Mouse (Mus musculus) macrophage (primary cell): ENCODE data around the gene Phf12. TPM values are rescaled to one million over a fixed set of nuclear protein-coding genes. Genes with fewer than 3 reads are reported as not detected.
"Not testable (repeated sequence)": the region's sequence is repeated elsewhere in the genome, so short reads cannot be mapped to it uniquely, and the experiment has no call there.

Experiments used
- H3K27ac ChIP-seq: fragments of 350-480 bp; formaldehyde crosslinking; 2 replicates; pipeline ENCODE4 v1.9.0; 2021
- H3K36me3 ChIP-seq: fragments of 350-480 bp; formaldehyde crosslinking; 2 replicates; pipeline ENCODE4 v1.9.0; 2021; ENCODE audit errors: inconsistent target
- H3K4me3 ChIP-seq: fragments of 350-480 bp; formaldehyde crosslinking; 2 replicates; pipeline ENCODE4 v1.9.0; 2021; ENCODE audit errors: inconsistent target
- H3K79me2 ChIP-seq: fragments of 350-480 bp; formaldehyde crosslinking; 2 replicates; pipeline ENCODE4 v1.9.0; 2021; ENCODE audit errors: inconsistent target
- WGBS: methylation state at CpG from one replicate; pipeline ENCODE4 v1.1.7; 2026; ENCODE audit warnings: inconsistent platforms; ENCODE audit not compliant: missing documents; 5-methylcytosine and 5-hydroxymethylcytosine counted together
- polyA plus RNA-seq: library from polyadenylated mRNA; stranded (reverse); fragments of 250-400 nt; gene quantifications from 3 replicates; pipeline ENCODE4 v1.2.4, GENCODE M21; 2018; ENCODE audit warnings: inconsistent platforms

The Phf12 gene
- polyA plus RNA-seq, 1 experiment from 2014 or later: 26.4 TPM

DNA sequence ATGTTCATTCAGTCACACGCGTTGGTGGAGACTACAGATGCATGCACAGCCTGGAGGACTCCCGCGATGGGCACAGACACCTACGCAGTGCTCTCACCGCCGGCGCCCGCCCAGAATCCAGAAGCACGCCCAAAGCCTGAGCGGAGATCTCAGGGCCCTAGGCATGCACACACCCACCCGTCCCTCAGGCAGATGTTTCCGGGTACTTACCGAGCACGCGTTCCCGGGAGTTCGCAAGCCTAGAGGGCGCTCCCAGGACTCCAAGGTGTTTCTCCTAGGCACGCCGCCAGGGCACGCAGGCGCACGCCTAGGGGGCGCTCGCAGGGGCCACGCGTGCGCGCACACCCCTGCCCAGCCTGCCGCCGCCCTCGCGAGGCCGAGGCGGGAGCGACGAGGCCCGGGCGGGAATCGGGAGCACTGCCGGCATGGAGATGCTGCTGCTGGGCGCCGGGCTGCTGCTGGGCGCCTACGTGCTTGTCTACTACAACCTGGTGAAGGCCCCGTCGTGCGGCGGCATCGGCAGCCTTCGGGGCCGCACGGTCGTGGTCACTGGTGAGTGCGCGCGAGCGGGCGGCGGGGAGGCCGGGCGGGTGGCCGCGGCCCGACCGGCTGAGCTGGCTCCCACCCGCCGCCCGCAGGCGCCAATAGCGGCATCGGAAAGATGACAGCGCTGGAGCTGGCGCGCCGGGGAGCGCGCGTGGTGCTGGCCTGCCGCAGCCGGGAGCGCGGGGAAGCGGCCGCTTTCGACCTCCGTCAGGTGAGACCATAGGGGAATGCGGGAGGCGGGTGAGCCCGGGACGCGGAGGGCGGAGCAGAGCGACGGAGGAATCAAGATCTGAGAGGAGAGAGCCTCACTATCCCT is 49.6 kb downstream of the Phf12 start, which contains the start of gene Dhrs13:
Gene Dhrs13, plus strand, starts transcription at position 334 of the 862 bp plus-strand sequence.
- Histone ChIP-seq H3K79me2 (no peaks in the 10 kb centered on the region), H3K36me3 (peaks cover 19% of the 10 kb centered on the region), H3K27ac (no peak within 1 kb of the TSS), H3K4me3 (peak within 1 kb of the TSS; percentile 31)
- under 1% methylated on average over 90 of the region's 96 CpGs for WGBS

DNA sequence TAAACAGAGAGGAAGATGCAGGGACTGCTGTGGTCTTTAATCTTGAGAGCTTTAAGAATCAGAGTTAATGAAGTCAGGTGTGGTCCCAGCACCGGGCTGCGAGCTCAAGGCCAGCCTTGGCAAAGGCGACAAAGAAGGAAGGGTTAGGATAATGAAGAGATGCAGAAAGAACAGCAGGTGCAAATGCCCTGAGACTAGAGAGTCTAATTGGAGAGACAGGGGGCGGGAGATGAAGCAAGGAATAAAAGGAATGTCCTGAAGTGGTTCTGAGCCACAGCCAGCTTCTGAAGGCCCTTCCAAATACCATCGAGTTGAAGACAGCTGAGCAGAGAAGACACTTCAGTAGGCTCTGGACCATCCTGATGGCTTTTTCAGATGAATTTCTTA is 50.2 kb downstream of the Phf12 start:
- 30% methylated on average over 5 of the region's 5 CpGs for WGBS
- H3K4me3 ChIP-seq: peak overlapping the region; percentile 31
- no peaks in the 10 kb centered on the region for H3K79me2 ChIP-seq
- H3K36me3 ChIP-seq: peaks cover 13% of the 10 kb centered on the region; the same call in 1 of the 2 replicates
- H3K27ac ChIP-seq: no peak overlapping the region

DNA sequence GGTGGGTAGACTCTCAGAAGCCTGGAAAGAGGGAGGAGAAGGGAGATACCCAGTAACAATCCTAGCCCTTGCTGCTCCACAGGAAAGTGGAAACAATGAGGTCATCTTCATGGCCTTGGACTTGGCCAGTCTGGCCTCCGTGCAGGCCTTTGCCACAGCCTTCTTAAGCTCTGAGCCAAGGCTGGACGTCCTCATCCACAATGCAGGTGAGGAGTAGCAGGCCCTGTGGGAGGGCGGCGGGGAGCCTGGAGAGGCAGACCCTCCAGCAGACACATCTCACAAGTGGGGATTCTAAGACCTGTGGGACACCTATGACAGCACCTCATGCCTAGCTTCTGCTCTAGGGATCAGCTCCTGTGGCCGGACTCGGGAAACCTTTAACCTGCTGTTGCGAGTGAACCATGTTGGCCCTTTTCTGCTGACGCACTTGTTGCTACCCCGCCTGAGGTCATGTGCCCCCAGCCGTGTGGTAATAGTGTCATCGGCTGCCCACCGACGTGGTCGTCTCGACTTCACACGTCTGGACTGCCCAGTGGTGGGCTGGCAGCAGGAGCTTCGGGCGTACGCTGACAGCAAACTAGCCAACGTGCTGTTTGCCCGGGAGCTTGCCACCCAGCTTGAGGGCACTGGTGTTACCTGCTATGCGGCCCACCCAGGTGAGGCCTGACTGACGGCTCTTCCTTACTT is 51.5 kb downstream of the Phf12 start:
- Histone ChIP-seq H3K27ac (no peak overlapping the region), H3K79me2 (peaks cover 11% of the 10 kb centered on the region; the same call in 1 of the 2 replicates), H3K4me3 (no peak overlapping the region), H3K36me3 (peaks cover 2% of the 10 kb centered on the region; the same call in 1 of the 2 replicates)
- 93% methylated on average over 23 of the region's 23 CpGs for WGBS

DNA sequence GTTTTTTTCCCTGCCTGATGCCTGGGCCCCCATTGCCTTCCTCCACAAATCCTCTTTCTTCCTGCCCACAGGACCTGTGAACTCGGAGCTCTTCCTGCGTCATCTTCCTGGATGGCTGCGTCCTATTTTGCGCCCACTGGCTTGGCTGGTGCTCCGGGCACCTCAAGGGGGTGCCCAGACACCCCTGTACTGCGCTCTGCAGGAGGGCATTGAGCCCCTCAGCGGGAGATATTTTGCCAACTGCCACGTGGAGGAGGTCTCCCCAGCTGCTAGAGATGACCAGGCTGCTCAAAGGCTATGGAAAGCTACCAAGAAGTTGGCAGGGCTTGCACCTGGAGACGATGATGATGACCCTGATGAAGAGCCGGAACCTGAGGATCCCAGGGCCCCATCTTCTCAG is 54.2 kb downstream of the Phf12 start:
- no peak overlapping the region for H3K4me3 ChIP-seq
- WGBS: 97% methylated on average over 10 of the region's 10 CpGs

GRCm38 (mm10) chr11:78037831-78038752 is 55.5 kb downstream of the Phf12 start, which contains the start of gene Flot2:
Flot2 (plus strand) TSS chr11:78037931.
- 2% methylated on average over 50 of the region's 55 CpGs for WGBS
- Histone ChIP-seq H3K79me2 (peaks cover 19% of the 10 kb centered on the region; the same call in 1 of the 2 replicates), H3K36me3 (no peaks in the 10 kb centered on the region), H3K4me3 (peak within 1 kb of the TSS; percentile 84), H3K27ac (peak within 1 kb of the TSS; percentile 19; the same call in 1 of the 2 replicates)

More for the DNA sequence above, 54.2 kb downstream of the Phf12 start:
- Histone ChIP-seq H3K36me3 (no peaks in the 10 kb centered on the region), H3K79me2 (peaks cover 19% of the 10 kb centered on the region; the same call in 1 of the 2 replicates), H3K27ac (no peak overlapping the region)

DNA sequence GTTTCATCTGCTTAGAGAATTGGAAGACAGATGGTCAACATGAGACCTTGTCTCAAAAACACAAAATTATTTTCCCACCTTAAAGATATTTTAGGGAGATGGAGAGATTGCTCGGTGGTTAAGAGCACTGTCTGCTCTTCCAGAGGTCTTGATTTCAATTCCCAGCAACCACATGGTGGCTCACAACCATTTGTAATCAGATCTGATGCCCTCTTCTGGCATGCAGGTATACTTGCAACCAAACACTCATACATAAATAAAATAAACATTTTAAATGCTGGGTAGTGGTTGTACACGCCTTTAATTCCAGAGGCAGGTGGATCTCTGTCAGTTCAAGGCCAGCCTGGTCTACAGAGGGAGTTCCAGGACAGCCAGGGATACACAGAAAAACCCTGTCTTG is 58.3 kb downstream of the Phf12 start:
- Histone ChIP-seq H3K36me3 (no peaks in the 10 kb centered on the region), H3K4me3 (no peak overlapping the region), H3K79me2 (peaks cover 19% of the 10 kb centered on the region; the same call in 1 of the 2 replicates), H3K27ac (no peak overlapping the region)
- 75% methylated on average over 2 of the region's 2 CpGs for WGBS

- H3K79me2 ChIP-seq: peaks cover 19% of the 10 kb centered on the region; the same call in 1 of the 2 replicates
- 96% methylated on average over 4 of the region's 4 CpGs for WGBS
- H3K36me3 ChIP-seq, H3K4me3 ChIP-seq, H3K27ac ChIP-seq: not testable (repeated sequence)
Measured at GRCm38 (mm10) chr11:78042290-78042870, 59.8 kb downstream of the Phf12 start.

- H3K27ac ChIP-seq: no peak overlapping the region
- H3K79me2 ChIP-seq: peaks cover under 1% of the 10 kb centered on the region; the same call in 1 of the 2 replicates
- H3K4me3 ChIP-seq: no peak overlapping the region
- WGBS: 60% methylated on average over 5 of the region's 5 CpGs
- no peaks in the 10 kb centered on the region for H3K36me3 ChIP-seq
Measured at GRCm38 (mm10) chr11:78044758-78045251, 62.3 kb downstream of the Phf12 start.

DNA sequence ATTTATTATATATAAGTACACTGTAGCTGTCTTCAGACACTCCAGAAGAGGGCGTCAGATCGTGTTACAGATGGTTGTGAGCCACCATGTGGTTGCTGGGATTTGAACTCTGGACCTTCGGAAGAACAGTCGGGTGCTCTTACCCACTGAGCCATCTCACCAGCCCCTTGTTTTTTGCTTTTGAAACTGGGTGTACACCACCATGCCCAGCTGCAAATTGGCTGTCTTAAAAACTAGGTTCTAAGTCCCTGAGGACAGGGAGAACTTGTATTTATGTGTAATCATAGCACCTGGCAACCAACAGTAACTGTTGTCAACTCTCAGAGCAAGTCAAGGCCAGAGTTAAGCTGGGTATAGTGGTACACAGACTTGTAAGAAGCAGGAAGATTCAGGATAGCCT is 66.1 kb downstream of the Phf12 start:
- peaks cover 14% of the 10 kb centered on the region for H3K36me3 ChIP-seq
- H3K27ac ChIP-seq, H3K79me2 ChIP-seq, H3K4me3 ChIP-seq: not testable (repeated sequence)
- WGBS: 80% methylated on average over 1 of the region's 4 CpGs

DNA sequence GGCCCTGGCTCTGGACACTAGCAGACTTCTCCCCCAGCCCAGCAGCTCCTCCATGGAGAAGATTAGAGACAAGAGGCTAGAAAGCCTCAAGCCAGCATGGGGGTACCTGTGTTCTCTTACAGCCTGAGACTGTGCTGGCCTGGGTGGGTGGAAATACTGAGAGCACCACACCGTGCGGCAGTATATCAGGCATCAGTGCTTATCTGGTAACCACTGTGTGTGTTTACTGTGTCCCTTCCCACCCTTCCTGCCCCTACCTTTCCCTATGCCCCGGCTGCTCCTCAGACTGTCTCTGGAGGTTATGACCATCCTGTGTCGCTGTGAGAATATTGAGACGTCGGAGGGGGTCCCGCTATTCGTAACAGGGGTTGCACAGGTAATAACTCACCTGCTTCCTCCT is 70.5 kb downstream of the Phf12 start:
- Histone ChIP-seq H3K79me2 (no peaks in the 10 kb centered on the region), H3K4me3 (no peak overlapping the region), H3K36me3 (peaks cover 57% of the 10 kb centered on the region), H3K27ac (no peak overlapping the region)
- 86% methylated on average over 8 of the region's 8 CpGs for WGBS

DNA sequence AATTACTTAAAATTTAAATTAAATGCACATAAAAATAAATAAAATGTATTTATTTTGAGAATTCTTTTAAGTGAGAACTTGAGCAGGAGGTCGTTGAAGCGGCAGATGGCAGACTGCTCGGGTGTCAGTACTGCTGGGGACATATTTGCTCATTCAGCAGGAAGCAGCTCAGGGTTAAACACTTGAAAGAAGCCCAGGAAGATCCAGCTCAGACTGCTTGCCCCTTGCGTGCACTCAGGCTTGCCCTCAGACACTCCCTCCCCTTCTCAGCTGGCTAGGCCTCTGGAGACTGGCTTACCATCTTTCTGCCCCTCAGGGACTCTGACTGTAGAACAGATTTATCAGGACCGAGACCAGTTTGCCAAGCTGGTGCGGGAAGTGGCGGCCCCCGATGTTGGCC is 74.4 kb downstream of the Phf12 start:
- 85% methylated on average over 7 of the region's 8 CpGs for WGBS
- Histone ChIP-seq H3K36me3 (peaks cover 66% of the 10 kb centered on the region), H3K4me3 (no peak overlapping the region), H3K27ac (no peak overlapping the region), H3K79me2 (no peaks in the 10 kb centered on the region)

DNA sequence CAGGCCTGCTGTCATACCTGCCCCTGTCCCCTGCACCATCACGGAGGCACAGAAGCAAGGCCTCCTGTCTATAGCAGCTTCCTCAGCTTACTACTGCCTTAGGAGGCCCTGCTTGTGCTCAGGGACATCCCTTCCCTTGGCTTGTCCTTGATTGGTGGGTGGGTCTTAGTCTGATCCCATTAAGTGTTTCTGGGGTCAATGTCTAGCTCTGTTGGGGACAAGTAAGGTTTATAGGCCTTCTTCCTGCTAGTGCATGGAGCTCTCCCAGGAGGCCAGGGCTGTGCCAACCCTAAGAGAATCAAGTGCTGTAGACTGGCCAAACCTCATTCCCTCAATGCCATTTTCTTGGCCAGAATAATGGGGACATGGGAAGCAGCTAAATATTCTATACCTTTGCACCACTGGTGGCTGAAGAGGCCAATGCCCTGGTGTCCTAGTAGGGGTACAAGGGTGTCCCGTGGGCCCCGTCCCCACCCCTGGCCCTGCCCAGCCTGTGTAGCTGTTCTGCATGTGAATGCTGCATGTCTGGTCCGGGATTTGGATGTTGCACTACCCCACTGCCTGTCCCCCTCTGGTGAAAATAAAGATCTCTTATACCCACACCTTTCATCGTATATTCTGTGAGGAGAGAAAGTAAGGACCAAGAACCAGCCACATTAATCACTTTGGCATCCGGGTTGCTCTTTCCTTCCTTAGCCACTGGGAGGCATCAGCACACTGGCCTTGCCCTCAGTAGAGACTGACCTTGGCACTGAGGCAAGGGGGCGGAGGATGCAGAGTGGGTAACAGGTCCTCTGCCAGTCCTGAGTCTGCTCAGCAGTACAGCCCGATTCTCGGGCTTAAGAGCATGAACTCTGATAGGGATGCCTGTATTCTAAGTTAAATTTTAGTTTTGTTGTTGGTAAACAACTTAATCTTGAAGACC is 77.5 kb downstream of the Phf12 start:
- Histone ChIP-seq H3K79me2 (no peaks in the 10 kb centered on the region), H3K36me3 (peaks cover 43% of the 10 kb centered on the region), H3K27ac (no peak overlapping the region), H3K4me3 (no peak overlapping the region)
- WGBS: 43% methylated on average over 9 of the region's 9 CpGs

- Histone ChIP-seq H3K4me3 (no peak overlapping the region), H3K27ac (no peak overlapping the region), H3K36me3 (peaks cover 20% of the 10 kb centered on the region), H3K79me2 (no peaks in the 10 kb centered on the region)
- WGBS: 90% methylated on average over 1 of the region's 1 CpGs
Measured at GRCm38 (mm10) chr11:78062563-78062962, 80.0 kb downstream of the Phf12 start.
